Mouse (Mus musculus): ENCODE measurements around the gene Sgta.
A peak's percentile ranks its signal among the peaks of the same experiment; 100 is the strongest.

DNA sequence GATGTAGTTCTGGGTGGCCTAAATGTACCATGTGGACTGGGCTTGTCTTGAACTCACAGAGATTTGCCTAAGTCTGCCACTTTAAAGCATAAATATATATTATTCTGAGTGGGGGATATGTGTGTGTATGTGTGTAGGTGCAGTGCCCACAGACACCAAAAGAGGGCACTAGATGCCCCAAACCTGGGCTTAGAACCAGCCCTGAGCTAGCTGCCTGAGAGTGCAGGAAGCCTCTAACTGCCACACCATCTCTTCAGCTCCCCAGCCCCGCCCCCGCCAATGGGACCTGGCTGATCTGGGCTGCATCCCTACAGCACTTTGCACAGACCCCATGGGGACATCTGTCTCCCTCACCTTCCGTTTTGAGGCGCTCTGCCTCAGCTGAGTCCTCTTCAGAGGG, 9.3 kb downstream of the Sgta start:
- TF ChIP-seq CTCF (IDR thresholded peaks at IDR 0.05; ENCODE audit: extremely low read depth, insufficient read length, insufficient replicate concordance, low read depth, low read length) (peak; percentile 45; the same call in 1 of the 2 replicates), POLR2A (IDR thresholded peaks at IDR 0.05; ENCODE audit: low read depth, low read length) (no peak)

Data from small intestine, adult 2 months (tissue).